Comparison of ENCODE assay signal across 8 mouse cellular contexts in genomic region chr15:88861772-88862622, GRCm38 (mm10). TPM values are rescaled to one million over a fixed set of nuclear protein-coding genes. Genes with fewer than 3 reads are reported as not detected.
DNase-seq lines count a peak whose midpoint lies in the region; ATAC-seq and TF ChIP-seq lines count a peak whose summit lies in the region.

Gene Pim3, plus strand, starts transcription at chr15:88862186.

- dilution Hi-C loops in CH12.LX (cut with MboI; ENCODE audit: extremely low pct_ligation_motif_present, extremely low pct_unique_long_range_greater_than_20kb, low sequenced_read_pairs): no loop called here

- H3K27me3 ChIP-seq in CH12.LX (replicated peaks): peaks cover 40% of the 10 kb centered on the region
- H3K27me3 ChIP-seq in forebrain, embryonic 12.5 days: peaks cover 7% of the 10 kb centered on the region; the same call in 1 of the 2 replicates
- no peaks in the 10 kb centered on the region for H3K27me3 ChIP-seq in heart, postnatal 0 days (ENCODE audit: control insufficient read depth, insufficient read depth, low read length)
- H3K27me3 ChIP-seq in liver, embryonic 16.5 days (ENCODE audit: control insufficient read depth, insufficient read depth, low read depth, low read length): no peaks in the 10 kb centered on the region
- no peaks in the 10 kb centered on the region for H3K27me3 ChIP-seq in neural tube, embryonic 13.5 days
- H3K27me3 ChIP-seq in testis, adult 2 months (ENCODE audit: control insufficient read depth, insufficient read depth, low read length): no peaks in the 10 kb centered on the region

- no peak for TF ChIP-seq RAD21 in CH12.LX (IDR thresholded peaks at IDR 0.05; ENCODE audit: low read depth, low read length)

- peaks cover 12 to 26% of the 10 kb centered on the region in 2 experiments for H3K4me1 ChIP-seq in CH12.LX (ENCODE audit: control insufficient read depth in 1 of 2, insufficient read depth in 2 of 2)
- H3K4me1 ChIP-seq in forebrain, embryonic 12.5 days: peaks cover 33% of the 10 kb centered on the region
- H3K4me1 ChIP-seq in heart, postnatal 0 days (ENCODE audit: control insufficient read depth, insufficient read depth): peaks cover 39% of the 10 kb centered on the region
- H3K4me1 ChIP-seq in liver, embryonic 16.5 days (ENCODE audit: control insufficient read depth, low read depth, low read length): peaks cover 35% of the 10 kb centered on the region
- H3K4me1 ChIP-seq in neural tube, embryonic 13.5 days (replicated peaks): peaks cover 36% of the 10 kb centered on the region
- H3K4me1 ChIP-seq in testis, adult 2 months (ENCODE audit: control insufficient read depth, insufficient read depth, low read length): peaks cover 33% of the 10 kb centered on the region

- H3K36me3 ChIP-seq in CH12.LX (replicated peaks in 1 of 2; ENCODE audit: control insufficient read depth in 1 of 2, insufficient read depth in 1 of 2, low read length in 1 of 2): peaks cover 6 to 28% of the 10 kb centered on the region in 2 experiments
- peaks cover 28% of the 10 kb centered on the region for H3K36me3 ChIP-seq in forebrain, embryonic 12.5 days (replicated peaks)
- peaks cover 26% of the 10 kb centered on the region for H3K36me3 ChIP-seq in heart, postnatal 0 days (replicated peaks; ENCODE audit: control insufficient read depth, insufficient read depth, low read length)
- H3K36me3 ChIP-seq in liver, embryonic 16.5 days (ENCODE audit: control insufficient read depth, insufficient read depth): peaks cover 6% of the 10 kb centered on the region
- H3K36me3 ChIP-seq in neural tube, embryonic 13.5 days: peaks cover 30% of the 10 kb centered on the region
- H3K36me3 ChIP-seq in testis, adult 2 months (ENCODE audit: control insufficient read depth, insufficient read depth, low read length): peaks cover 3% of the 10 kb centered on the region

- no peak for TF ChIP-seq CTCF in CH12.LX (conservative IDR thresholded peaks at IDR 0.05 in 1 of 2, IDR thresholded peaks at IDR 0.05 in 1 of 2; ENCODE audit: low read depth in 2 of 2, low read length in 2 of 2)
- TF ChIP-seq CTCF in heart, postnatal 0 days (IDR thresholded peaks at IDR 0.05; ENCODE audit: low read depth): 0 out of 2 replicates have a peak, but pooled peaks have one; percentile 5
- no peak for TF ChIP-seq CTCF in testis, adult 2 months (IDR thresholded peaks at IDR 0.05; ENCODE audit: control insufficient read depth, insufficient read depth, insufficient replicate concordance, low read depth, low read length)

- in situ Hi-C loops in CH12.LX (cut with MboI; ENCODE audit: low pct_ligation_motif_present, low pct_unique_long_range_greater_than_20kb, low sequenced_read_pairs): no loop called here

- H3K79me2 ChIP-seq in CH12.LX (replicated peaks; ENCODE audit: control insufficient read depth, extremely low read depth, insufficient read depth, poor library complexity, severe bottlenecking): 0 out of 2 replicates have a peak, but pooled peaks cover 3% of the 10 kb centered on the region

- H3K4me3 ChIP-seq in CH12.LX (replicated peaks in 1 of 3; ENCODE audit: low read depth in 2 of 3, low read length in 2 of 3, poor library complexity in 1 of 3): peak within 1 kb of the TSS; percentile 73 to 91 (median 76)
- H3K4me3 ChIP-seq in forebrain, embryonic 12.5 days (replicated peaks): peak within 1 kb of the TSS; percentile 88
- peak within 1 kb of the TSS; percentile 97 for H3K4me3 ChIP-seq in heart, postnatal 0 days (ENCODE audit: low read depth, low read length)
- peak within 1 kb of the TSS; percentile 68 for H3K4me3 ChIP-seq in liver, embryonic 16.5 days (ENCODE audit: low read depth, low read length)
- H3K4me3 ChIP-seq in neural tube, embryonic 13.5 days: peak within 1 kb of the TSS; percentile 94
- peak within 1 kb of the TSS; percentile 95 for H3K4me3 ChIP-seq in testis, adult 2 months (ENCODE audit: control insufficient read depth, low read depth, low read length)

- no peak for TF ChIP-seq EP300 in CH12.LX (IDR thresholded peaks at IDR 0.05; ENCODE audit: low read length)
- TF ChIP-seq EP300 in heart, postnatal 0 days (IDR thresholded peaks at IDR 0.05; ENCODE audit: low read depth): peak; percentile 92

- H3K9ac ChIP-seq in CH12.LX (ENCODE audit: insufficient read depth, low read depth): peak within 1 kb of the TSS; percentile 64
- H3K9ac ChIP-seq in forebrain, embryonic 12.5 days: peak within 1 kb of the TSS; percentile 91
- H3K9ac ChIP-seq in heart, postnatal 0 days (replicated peaks; ENCODE audit: low read depth, low read length): peak within 1 kb of the TSS; percentile 96
- peak within 1 kb of the TSS; percentile 77 for H3K9ac ChIP-seq in liver, embryonic 16.5 days (ENCODE audit: low read depth, low read length)
- H3K9ac ChIP-seq in neural tube, embryonic 13.5 days: peak within 1 kb of the TSS; percentile 95

- H3K4me2 ChIP-seq in CH12.LX (ENCODE audit: insufficient read depth, low read depth, poor library complexity, severe bottlenecking): peak within 1 kb of the TSS; percentile 85
- peak within 1 kb of the TSS; percentile 97 for H3K4me2 ChIP-seq in forebrain, embryonic 12.5 days
- peak within 1 kb of the TSS; percentile 79 for H3K4me2 ChIP-seq in heart, postnatal 0 days (ENCODE audit: low read depth, low read length)
- peak within 1 kb of the TSS; percentile 86 for H3K4me2 ChIP-seq in liver, embryonic 16.5 days (ENCODE audit: low read depth, low read length)
- H3K4me2 ChIP-seq in neural tube, embryonic 13.5 days: peak within 1 kb of the TSS; percentile 77

- peak; percentile 82 for TF ChIP-seq POLR2A in CH12.LX (IDR thresholded peaks at IDR 0.05; ENCODE audit: low read depth, low read length)
- TF ChIP-seq POLR2A in testis, adult 2 months (IDR thresholded peaks at IDR 0.05; ENCODE audit: control insufficient read depth, low read depth, low read length): peak; percentile 88

- H3K27ac ChIP-seq in CH12.LX (ENCODE audit: insufficient read depth, low read depth): peak within 1 kb of the TSS; percentile 70
- peak within 1 kb of the TSS; percentile 98 for H3K27ac ChIP-seq in forebrain, embryonic 12.5 days
- H3K27ac ChIP-seq in heart, postnatal 0 days (ENCODE audit: low read depth): peak within 1 kb of the TSS; percentile 97
- peak within 1 kb of the TSS; percentile 85 for H3K27ac ChIP-seq in liver, embryonic 16.5 days (ENCODE audit: low read length)
- peak within 1 kb of the TSS; percentile 98 for H3K27ac ChIP-seq in neural tube, embryonic 13.5 days (replicated peaks)
- H3K27ac ChIP-seq in testis, adult 2 months (ENCODE audit: control insufficient read depth, insufficient read depth, low read depth, low read length): peak within 1 kb of the TSS; percentile 99

- under 1% methylated on average over 107 of the region's 107 CpGs for whole genome bisulfite sequencing in forebrain, embryonic 12.5 days
- under 1% methylated on average over 106 of the region's 107 CpGs for WGBS in heart, postnatal 0 days
- WGBS in liver, embryonic 16.5 days (ENCODE audit: insufficient replicate concordance): under 1% methylated on average over 106 of the region's 107 CpGs
- WGBS in neural tube, embryonic 13.5 days: under 1% methylated on average over 107 of the region's 107 CpGs

- ATAC-seq in forebrain, embryonic 12.5 days (ENCODE audit: low FRiP score): peak; percentile 89
- peak; percentile 77 for ATAC-seq in heart, postnatal 0 days (ENCODE audit: insufficient read depth, low read depth)
- peak; percentile 83 for ATAC-seq in liver, embryonic 16.5 days (ENCODE audit: low read depth)
- ATAC-seq in neural tube, embryonic 13.5 days (ENCODE audit: low read depth): peak; percentile 81

- peak; percentile 93 for DNase-seq in CH12.LX (ENCODE audit: extremely low read depth)
- DNase-seq in c-Kit-positive CD71-positive TER-119-negative erythroid progenitor cells, embryonic 14.5 days (ENCODE audit: low read depth): peak; percentile 92
- DNase-seq in heart, postnatal 0 days (ENCODE audit: low spot score): peak; percentile 98
- DNase-seq in kidney, postnatal 4 days: peak; percentile 96 to 98

- H3K9me3 ChIP-seq in CH12.LX (replicated peaks; ENCODE audit: low read length): peaks cover 2% of the 10 kb centered on the region
- H3K9me3 ChIP-seq in forebrain, embryonic 12.5 days: no peaks in the 10 kb centered on the region
- H3K9me3 ChIP-seq in heart, postnatal 0 days (replicated peaks; ENCODE audit: control insufficient read depth, low read length): no peaks in the 10 kb centered on the region
- no peaks in the 10 kb centered on the region for H3K9me3 ChIP-seq in liver, embryonic 16.5 days (replicated peaks; ENCODE audit: control insufficient read depth, low read length)
- H3K9me3 ChIP-seq in neural tube, embryonic 13.5 days: no peaks in the 10 kb centered on the region

TF ChIP-seq in CH12.LX, 34 proteins besides CTCF, POLR2A, EP300 and RAD21 (continues in another document):
- no peak for TF ChIP-seq SMC3 (IDR thresholded peaks at IDR 0.05; ENCODE audit: low read depth, low read length)
- no peak for TF ChIP-seq E2F4 (IDR thresholded peaks at IDR 0.05; ENCODE audit: insufficient replicate concordance, low read depth, low read length)
- TF ChIP-seq CHD1 (IDR thresholded peaks at IDR 0.05; ENCODE audit: low read depth, low read length): no peak
- no peak for TF ChIP-seq USF1 (IDR thresholded peaks at IDR 0.05; ENCODE audit: low read depth, low read length)
- TF ChIP-seq TBP (conservative IDR thresholded peaks at IDR 0.05; ENCODE audit: low read depth, low read length): peak; percentile 77; the same call in 1 of the 2 replicates
- TF ChIP-seq ELF1 (IDR thresholded peaks at IDR 0.05; ENCODE audit: low read depth, low read length): peak; percentile 52; the same call in 1 of the 2 replicates
- TF ChIP-seq MAFK (IDR thresholded peaks at IDR 0.05; ENCODE audit: insufficient replicate concordance, low read length): no peak
- peak; percentile 71; the same call in 1 of the 2 replicates for TF ChIP-seq SIN3A (IDR thresholded peaks at IDR 0.05; ENCODE audit: low read length)
- no peak for TF ChIP-seq ETS1 (conservative IDR thresholded peaks at IDR 0.05; ENCODE audit: low read depth, low read length)
- TF ChIP-seq MYC (IDR thresholded peaks at IDR 0.05; ENCODE audit: low read depth, low read length): peak; percentile 95
- no peak for TF ChIP-seq ZNF384 (IDR thresholded peaks at IDR 0.05; ENCODE audit: low read depth, low read length)
- TF ChIP-seq POLR2AphosphoS2 (IDR thresholded peaks at IDR 0.05; ENCODE audit: low read depth, low read length): 0 out of 2 replicates have a peak, but pooled peaks have one; percentile 37

RNA-seq across cellular contexts. Expression of gene Pim3, which starts in this region (rescaled TPM):
- total RNA-seq in CH12.LX (2012; rRNA removed): 19.0 and 20.4 TPM in 2 replicates
- total RNA-seq in CH12.LX (2014; rRNA removed): 19.9 and 26.0 TPM in 2 replicates
- polyA plus RNA-seq in CH12.LX (2012; ENCODE audit: insufficient read length, low read depth): 11.4 and 14.1 TPM in 2 replicates
- polyA plus RNA-seq in forebrain, embryonic 12.5 days (2016; fragmentation: Nextera tagmentation; extraction: Ambion mirVana): 46.0 and 49.4 TPM in 2 replicates
- 98.4 and 139 TPM in 2 replicates for total RNA-seq in heart, postnatal 0 days (2014; rRNA removed; ENCODE audit: low replicate concordance)
- 50.6 and 71.1 TPM in 2 replicates for polyA plus RNA-seq in heart, postnatal 0 days (2015; fragmentation: Nextera tagmentation; extraction: Ambion mirVana)
- 23.9 and 33.8 TPM in 2 replicates for polyA plus RNA-seq in liver, embryonic 16.5 days (2015; fragmentation: Nextera tagmentation; extraction: Ambion mirVana)
- polyA plus RNA-seq in neural tube, embryonic 13.5 days (2015; fragmentation: Nextera tagmentation; extraction: Ambion mirVana): 51.2 and 52.5 TPM in 2 replicates
- polyA plus RNA-seq in testis, adult 2 months (2012; rRNA removed): 10.8 and 13.2 TPM in 2 replicates

Comparison
In these comparisons a context has a peak if more than half of its experiments do, and no peak if none do; other contexts are left out.
1. Peak in every context shown above with its lines: DNase-seq, ATAC-seq, H3K4me3 ChIP-seq and H3K27ac ChIP-seq.